Mouse (Mus musculus) limb, embryonic 10.5 days (tissue): ENCODE data around the gene Raet1e. TPM values are rescaled to one million over a fixed set of nuclear protein-coding genes. Genes with fewer than 3 reads are reported as not detected.
"Not testable (repeated sequence)": the region's sequence is repeated elsewhere in the genome, so short reads cannot be mapped to it uniquely, and the experiment has no call there.

Experiments used
- DNase-seq: peaks from one replicate; pipeline ENCODE4 v3.0.0-alpha.2; 2017; ENCODE audit warnings: low spot score
- H3K27ac ChIP-seq: fragments of 300-500 bp; sonication (generic); 2 replicates; pipeline ENCODE4 v1.5.1; 2016; ENCODE audit warnings: mild to moderate bottlenecking
- H3K27me3 ChIP-seq: fragments of 300-500 bp; sonication (generic); 2 replicates; pipeline ENCODE4 v1.6.1; 2016; ENCODE audit warnings: low read depth, mild to moderate bottlenecking; ENCODE audit not compliant: poor library complexity, severe bottlenecking
- H3K36me3 ChIP-seq: fragments of 300-500 bp; sonication (generic); 2 replicates; pipeline ENCODE4 v1.6.1; 2016; ENCODE audit warnings: mild to moderate bottlenecking, moderate library complexity
- H3K4me1 ChIP-seq: fragments of 300-500 bp; sonication (generic); 2 replicates; pipeline ENCODE4 v1.6.1; 2016
- H3K4me3 ChIP-seq: fragments of 300-500 bp; sonication (generic); 2 replicates; pipeline ENCODE4 v1.5.1; 2016; ENCODE audit warnings: mild to moderate bottlenecking, moderate library complexity
- H3K9me3 ChIP-seq: fragments of 300-500 bp; sonication (generic); replicated peaks from 2 replicates; pipeline ENCODE4 v1.6.1; 2016; ENCODE audit warnings: mild to moderate bottlenecking
- WGBS: fragments of 180-500 bp; shearing (Covaris S2); methylation state at CpG from one replicate; pipeline ENCODE4 v1.1.7; 2016; 5-methylcytosine and 5-hydroxymethylcytosine counted together
- polyA plus RNA-seq: library from polyadenylated mRNA; unstranded; fragments of >200 nt; fragmentation: Nextera tagmentation; extraction: Ambion mirVana; gene quantifications from 2 replicates; pipeline ENCODE4 v1.2.1, GENCODE M21; 2016

Raet1e gene
- polyA plus RNA-seq, 1 experiment from 2014 or later, result 12.8 TPM

DNA sequence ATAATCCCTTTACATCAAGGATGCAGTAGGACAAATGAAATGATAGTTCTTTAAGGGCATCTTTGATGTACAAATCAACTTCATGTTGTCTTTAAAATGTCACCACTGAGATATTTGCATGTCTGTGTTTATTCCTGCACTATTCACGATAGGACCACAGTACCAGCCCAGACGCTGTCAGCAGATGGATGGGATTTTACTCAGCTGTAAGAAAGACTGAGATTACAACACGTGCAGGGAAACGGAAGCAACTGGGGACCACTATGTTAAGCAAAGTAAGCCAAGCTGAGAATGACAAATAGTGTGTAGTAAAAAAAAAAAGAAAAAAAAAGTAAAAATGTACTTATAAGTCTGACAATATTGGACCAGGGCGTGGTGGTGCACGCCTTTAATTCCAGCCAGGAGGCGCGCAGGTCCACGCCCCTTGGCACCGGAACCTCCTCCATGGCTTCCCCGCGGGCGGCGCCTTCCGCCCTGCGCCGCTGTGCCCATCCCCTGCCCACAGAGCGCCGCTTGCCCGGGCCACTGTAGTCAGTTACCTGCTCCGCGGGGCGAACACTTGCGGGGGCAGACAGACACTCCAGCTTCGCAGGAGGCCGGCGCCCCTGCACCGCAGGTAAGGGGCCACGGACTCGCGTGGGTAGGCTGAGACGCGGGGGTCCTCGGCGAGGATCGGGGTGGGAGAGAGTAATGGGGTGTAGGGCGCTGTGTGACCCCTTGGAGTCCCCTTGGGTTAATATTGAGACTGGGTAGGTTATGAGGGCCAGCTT lies 114.7 kb downstream of the Raet1e start:
- 2% methylated on average over 37 of the region's 37 CpGs for WGBS
- DNase-seq, result peak; percentile 39
- not testable (repeated sequence) for H3K27ac ChIP-seq, H3K9me3 ChIP-seq, H3K36me3 ChIP-seq
- Histone ChIP-seq H3K4me3 (peak overlapping the region; percentile 55), H3K4me1 (peaks cover 16% of the 10 kb centered on the region), H3K27me3 (peaks cover 24% of the 10 kb centered on the region)

DNA sequence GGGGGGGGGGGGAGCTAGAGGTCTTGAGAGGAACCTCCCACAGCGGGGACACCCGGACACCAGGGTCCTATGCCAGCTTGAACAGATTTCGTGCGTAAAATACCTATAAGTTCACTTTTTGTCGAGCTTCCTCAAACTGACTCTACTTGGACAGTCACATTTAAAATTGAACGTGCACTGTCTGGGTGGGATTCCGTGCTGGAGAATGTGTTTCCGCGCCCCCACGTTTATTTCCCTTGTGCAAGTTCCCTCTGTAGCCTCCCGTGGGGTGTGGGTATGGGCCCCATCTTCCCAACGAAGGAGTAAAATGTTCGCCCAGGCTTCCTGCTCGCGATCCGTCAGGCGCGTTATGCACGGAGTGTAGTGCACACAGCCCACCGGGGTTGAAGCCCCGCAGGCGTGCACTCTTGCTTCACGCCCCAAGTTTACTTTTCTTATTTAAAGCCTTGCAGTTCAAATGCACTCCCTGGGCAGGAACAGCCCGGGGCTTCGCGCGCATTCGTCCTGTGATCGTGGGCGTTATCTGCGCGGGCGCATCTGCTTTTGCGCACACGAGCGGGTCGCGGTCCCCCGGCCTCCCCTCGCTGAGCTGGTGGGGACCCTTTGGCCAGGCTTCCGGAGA lies 115.4 kb downstream of the Raet1e start:
- Histone ChIP-seq H3K4me3 (peak overlapping the region; percentile 55), H3K9me3 (no peaks in the 10 kb centered on the region), H3K36me3 (no peaks in the 10 kb centered on the region), H3K27ac (no peak overlapping the region), H3K27me3 (peaks cover 24% of the 10 kb centered on the region), H3K4me1 (peaks cover 16% of the 10 kb centered on the region)
- WGBS, result under 1% methylated on average over 41 of the region's 41 CpGs
- DNase-seq, result peak; percentile 53

DNA sequence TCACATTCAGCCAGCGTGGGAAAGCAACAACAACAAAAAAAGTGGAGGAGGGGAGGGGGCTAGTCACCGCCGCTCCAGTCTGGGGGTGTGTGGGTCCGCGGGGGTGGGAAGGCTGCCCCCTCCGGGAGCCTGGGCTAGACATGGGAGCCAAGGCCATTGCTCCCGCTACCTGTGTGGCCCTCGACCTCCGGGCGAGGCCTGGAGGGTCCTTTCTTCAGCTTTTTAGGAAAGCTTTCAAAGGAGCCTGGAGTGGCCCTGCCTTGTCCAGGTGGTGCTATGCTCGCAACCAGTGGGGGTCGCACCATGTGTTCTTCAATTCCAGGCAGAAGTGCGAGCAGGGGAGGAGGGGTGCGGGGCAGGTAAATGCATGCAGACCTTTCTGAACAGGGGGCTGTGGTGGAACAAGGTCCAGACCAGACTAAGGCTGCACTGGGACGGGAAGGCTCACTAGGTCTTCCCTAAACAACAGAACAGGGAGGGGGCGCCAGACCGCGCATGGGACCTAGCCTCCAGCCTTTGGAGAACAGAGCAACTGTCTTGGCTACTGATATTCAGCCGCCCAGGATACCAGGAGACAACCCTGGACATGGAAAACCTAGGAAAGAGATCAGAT lies 116.2 kb downstream of the Raet1e start:
- peaks cover 24% of the 10 kb centered on the region for H3K27me3 ChIP-seq
- DNase-seq, result peak; percentile 37
- peaks cover 16% of the 10 kb centered on the region for H3K4me1 ChIP-seq
- no peaks in the 10 kb centered on the region for H3K9me3 ChIP-seq
- H3K27ac ChIP-seq, result no peak overlapping the region
- H3K36me3 ChIP-seq, result no peaks in the 10 kb centered on the region
- peak overlapping the region; percentile 55 for H3K4me3 ChIP-seq
- 4% methylated on average over 19 of the region's 19 CpGs for WGBS

DNA sequence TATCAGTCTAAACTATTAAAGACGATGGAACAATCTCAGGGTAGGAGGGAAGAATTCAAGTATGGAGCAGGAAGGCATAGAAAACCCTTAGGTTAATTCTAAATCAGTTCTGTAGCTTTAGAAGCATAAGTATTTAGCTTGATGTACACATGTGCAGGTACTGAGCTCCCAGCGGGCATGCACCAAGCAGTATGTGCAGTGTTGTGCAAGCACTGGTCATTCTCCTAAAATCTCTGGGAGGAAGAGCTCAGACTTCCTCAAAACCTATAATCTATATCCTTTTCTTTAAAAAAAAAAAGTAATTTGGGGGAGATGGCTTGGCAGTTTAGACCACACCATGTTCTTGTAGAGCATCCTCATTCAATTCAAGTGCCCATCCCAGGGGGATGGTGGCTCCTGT lies 120.1 kb downstream of the Raet1e start:
- H3K9me3 ChIP-seq, DNase-seq, H3K36me3 ChIP-seq, H3K4me3 ChIP-seq, H3K27ac ChIP-seq: not testable (repeated sequence)
- WGBS, result 92% methylated on average over 2 of the region's 2 CpGs
- H3K4me1 ChIP-seq, result peaks cover 12% of the 10 kb centered on the region
- peaks cover 29% of the 10 kb centered on the region for H3K27me3 ChIP-seq

DNA sequence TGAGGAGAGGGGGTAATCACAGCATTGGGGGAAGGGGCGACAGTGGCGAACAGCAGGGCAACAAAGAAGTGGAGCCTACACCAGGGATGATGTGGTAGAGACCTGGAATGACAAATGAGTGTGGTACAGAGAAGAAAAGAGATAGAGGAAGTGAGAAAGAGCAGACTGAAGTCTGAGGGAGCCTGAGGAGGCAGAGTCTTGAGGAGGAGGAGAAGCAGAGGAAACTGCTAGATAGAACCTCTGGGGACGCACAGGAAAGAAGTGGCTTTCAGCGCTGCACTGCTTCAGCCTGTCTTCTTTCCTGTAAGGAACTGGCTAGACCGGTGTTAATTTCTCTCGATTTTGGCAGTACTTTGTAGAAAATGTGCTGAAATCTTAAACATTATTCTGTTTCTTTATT lies 124.4 kb downstream of the Raet1e start:
- WGBS, result 46% methylated on average over 6 of the region's 6 CpGs
- Histone ChIP-seq H3K9me3 (no peaks in the 10 kb centered on the region), H3K27ac (no peak overlapping the region), H3K4me1 (no peaks in the 10 kb centered on the region), H3K27me3 (peaks cover 15% of the 10 kb centered on the region; the same call in 1 of the 2 replicates), H3K36me3 (no peaks in the 10 kb centered on the region), H3K4me3 (no peak overlapping the region)
- DNase-seq, result no peak

DNA sequence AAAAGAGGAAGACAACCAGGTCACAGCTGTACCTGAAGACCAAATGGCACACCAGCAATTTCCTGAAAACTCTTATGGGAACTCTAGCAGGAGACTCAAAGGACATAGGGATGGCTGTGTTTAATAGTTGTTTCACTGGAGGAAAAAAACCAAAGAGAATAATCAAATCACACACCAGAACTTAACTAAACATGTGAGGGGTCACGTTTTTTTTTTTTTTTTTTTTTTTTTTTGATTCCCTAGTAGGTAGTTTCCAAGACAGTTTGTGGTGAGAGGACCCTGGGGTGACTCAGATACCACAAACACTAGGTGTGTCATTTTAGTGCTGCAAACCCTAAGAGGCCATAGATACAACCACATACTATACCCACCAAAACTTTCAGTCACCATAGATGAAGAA lies 137.3 kb downstream of the Raet1e start:
- Histone ChIP-seq H3K9me3 (no peaks in the 10 kb centered on the region), H3K4me1 (no peaks in the 10 kb centered on the region), H3K4me3 (no peak overlapping the region), H3K27ac (no peak overlapping the region), H3K27me3 (no peaks in the 10 kb centered on the region), H3K36me3 (no peaks in the 10 kb centered on the region)
- 50% methylated on average over 1 of the region's 1 CpGs for WGBS
- DNase-seq, result no peak

DNA sequence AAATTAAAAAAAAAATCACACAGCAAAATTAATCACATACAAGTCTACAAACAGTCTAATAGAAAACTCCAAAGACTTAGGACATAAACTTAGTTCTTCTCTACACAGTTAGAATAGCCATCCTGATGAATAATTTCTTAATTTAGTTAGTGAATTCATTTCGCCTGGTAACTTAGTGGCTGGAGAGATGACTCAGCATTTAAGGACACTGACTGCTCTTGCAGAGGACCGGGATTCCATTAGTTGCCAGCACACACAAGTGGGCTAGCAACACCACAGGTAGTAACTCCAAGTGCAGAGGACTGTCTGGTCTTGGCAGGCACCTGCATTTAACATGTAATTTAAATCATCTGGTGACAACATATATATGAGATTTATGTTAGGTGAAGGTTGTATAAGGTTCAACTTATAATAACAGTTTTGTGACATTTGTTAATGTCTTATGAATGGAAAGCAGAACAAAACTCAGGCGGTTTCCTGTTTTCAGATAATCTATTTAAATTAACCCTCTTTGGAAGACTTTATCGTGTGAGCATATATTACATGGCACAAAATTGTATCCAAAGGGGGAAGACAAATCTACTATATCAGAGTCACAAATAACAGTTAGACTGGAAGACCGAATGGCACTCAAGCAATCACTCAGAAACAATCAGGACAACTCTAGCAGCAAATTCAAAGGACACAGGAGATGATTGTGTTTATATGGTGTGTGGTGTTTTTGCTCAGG lies 138.8 kb downstream of the Raet1e start:
- H3K27me3 ChIP-seq, result no peaks in the 10 kb centered on the region
- H3K4me1 ChIP-seq, result no peaks in the 10 kb centered on the region
- no peaks in the 10 kb centered on the region for H3K9me3 ChIP-seq
- no peak overlapping the region for H3K27ac ChIP-seq
- no peak overlapping the region for H3K4me3 ChIP-seq
- DNase-seq, result no peak
- WGBS, result 82% methylated on average over 5 of the region's 5 CpGs
- no peaks in the 10 kb centered on the region for H3K36me3 ChIP-seq

DNA sequence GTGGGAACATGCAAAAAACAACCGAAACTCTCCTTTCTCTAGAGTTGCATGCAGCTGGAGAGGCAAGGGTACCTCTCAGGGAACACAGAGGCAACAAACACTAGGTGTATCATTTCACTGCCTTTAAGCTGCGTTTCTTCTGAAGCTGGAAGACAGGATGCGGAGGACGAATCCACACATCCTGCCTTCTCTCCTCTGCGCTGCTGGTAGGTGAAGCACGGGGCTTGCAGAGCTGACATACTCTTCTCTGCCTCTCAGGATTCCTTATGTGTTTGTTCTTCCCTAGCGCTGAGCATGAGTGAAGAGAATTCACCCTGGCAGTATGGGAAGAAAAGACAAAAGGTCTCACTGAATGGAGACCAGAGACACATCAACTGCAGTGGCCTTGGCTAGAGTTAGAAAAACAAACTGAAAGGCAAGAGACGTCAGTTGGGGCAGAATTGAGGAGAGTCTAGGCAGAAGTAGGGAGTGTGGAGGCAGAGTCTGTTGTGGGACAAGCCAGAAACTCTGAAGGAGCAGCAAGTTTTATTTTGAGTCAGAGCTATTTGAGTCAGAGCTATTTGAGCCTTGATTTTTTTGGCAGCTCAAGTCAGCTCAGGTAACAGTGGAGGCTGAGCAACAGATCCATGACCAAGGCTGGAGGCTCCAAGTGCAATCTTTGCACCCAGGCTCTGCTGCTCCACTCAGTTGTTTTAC lies 139.5 kb downstream of the Raet1e start:
- WGBS, result 70% methylated on average over 8 of the region's 8 CpGs
- H3K27ac ChIP-seq, result no peak overlapping the region
- no peaks in the 10 kb centered on the region for H3K27me3 ChIP-seq
- DNase-seq, result no peak
- H3K4me1 ChIP-seq, result no peaks in the 10 kb centered on the region
- no peaks in the 10 kb centered on the region for H3K36me3 ChIP-seq
- H3K4me3 ChIP-seq, result no peak overlapping the region
- no peaks in the 10 kb centered on the region for H3K9me3 ChIP-seq

DNA sequence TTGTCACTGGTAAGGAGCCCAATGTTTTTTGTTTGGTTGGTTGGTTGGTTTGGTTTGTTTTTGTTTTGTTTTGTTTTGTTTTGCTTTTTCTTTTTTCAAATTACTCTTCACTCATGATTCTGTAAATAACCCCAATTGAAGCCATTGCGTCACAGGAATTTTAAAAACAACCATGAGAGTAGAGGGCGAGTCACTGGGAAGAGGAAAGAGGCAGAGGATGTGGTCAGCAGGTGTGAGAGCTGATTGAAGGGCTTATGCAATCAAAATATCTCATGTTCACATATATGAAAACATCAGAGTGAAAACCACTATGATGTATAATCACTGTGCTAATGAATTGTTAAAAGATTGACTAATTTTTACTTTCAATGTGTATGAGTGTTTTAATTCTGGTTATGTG lies 141.0 kb downstream of the Raet1e start:
- WGBS, result 83% methylated on average over 2 of the region's 2 CpGs
- Histone ChIP-seq H3K4me3 (no peak overlapping the region), H3K4me1 (no peaks in the 10 kb centered on the region)

DNA sequence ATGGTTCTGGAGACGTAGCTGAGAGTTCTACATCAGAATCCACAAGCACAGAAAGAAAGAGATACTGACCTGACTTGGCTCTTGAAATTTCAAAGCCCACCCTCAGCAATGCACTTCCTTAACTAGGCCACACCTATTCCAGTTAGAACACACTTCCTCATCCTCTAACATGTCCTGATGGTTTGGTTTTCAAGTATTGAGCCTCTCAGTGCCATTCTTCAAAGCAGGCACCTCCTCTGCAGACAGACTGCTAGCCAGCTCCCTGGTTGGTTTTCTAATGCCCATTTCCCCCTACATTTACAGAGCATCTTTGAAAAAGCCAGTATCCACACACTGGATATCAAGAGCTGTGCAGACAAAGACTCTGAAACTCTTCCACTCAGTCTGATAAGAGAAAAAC lies 143.3 kb downstream of the Raet1e start:
- H3K36me3 ChIP-seq, result no peaks in the 10 kb centered on the region
- WGBS, result 91% methylated on average over 1 of the region's 1 CpGs
- H3K27ac ChIP-seq, result no peak overlapping the region
- H3K4me1 ChIP-seq, result no peaks in the 10 kb centered on the region
- no peaks in the 10 kb centered on the region for H3K27me3 ChIP-seq
- no peaks in the 10 kb centered on the region for H3K9me3 ChIP-seq
- H3K4me3 ChIP-seq, result no peak overlapping the region
- no peak for DNase-seq

More for the DNA sequence above, 141.0 kb downstream of the Raet1e start:
- H3K27me3 ChIP-seq, result no peaks in the 10 kb centered on the region
- no peak overlapping the region for H3K27ac ChIP-seq
- H3K36me3 ChIP-seq, result no peaks in the 10 kb centered on the region
- H3K9me3 ChIP-seq, result no peaks in the 10 kb centered on the region
- DNase-seq, result no peak

DNA sequence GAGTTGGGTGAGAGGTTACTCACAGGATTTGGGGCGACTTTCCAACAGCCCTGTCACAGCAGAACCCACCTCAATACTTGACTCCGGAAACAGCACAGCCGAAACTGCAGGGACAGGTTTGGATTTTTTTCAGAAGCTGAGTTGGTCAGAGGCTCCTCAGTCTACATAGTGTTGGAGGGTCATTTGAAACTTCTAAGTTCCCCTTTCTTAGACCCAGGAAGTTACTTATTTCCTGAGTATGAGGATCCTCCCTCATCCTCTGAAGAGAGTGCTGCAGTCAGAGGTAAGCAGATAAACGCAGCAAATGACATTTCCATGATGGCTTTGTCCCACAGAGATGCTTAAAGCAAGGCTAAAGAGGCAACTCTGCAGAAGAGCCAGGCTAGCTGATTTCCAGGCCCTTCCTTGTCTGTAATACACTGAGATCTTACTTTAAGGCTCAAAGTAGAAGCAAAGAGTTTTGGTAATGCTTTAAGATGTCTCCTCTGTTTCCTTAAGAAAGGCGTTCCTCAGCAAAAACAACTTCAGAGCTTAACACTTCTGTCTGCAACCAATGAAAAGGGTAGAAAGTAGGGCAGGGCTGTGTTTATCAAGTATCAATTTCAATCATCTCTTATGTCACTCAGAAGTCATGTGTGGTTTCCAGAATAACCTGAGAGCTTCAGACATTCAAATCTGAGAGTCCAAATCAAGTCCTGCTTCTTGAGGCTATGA lies 144.1 kb downstream of the Raet1e start:
- no peak for DNase-seq
- Histone ChIP-seq H3K36me3 (no peaks in the 10 kb centered on the region), H3K27me3 (no peaks in the 10 kb centered on the region), H3K4me1 (no peaks in the 10 kb centered on the region), H3K27ac (no peak overlapping the region), H3K4me3 (no peak overlapping the region), H3K9me3 (no peaks in the 10 kb centered on the region)
- 78% methylated on average over 5 of the region's 5 CpGs for WGBS

DNA sequence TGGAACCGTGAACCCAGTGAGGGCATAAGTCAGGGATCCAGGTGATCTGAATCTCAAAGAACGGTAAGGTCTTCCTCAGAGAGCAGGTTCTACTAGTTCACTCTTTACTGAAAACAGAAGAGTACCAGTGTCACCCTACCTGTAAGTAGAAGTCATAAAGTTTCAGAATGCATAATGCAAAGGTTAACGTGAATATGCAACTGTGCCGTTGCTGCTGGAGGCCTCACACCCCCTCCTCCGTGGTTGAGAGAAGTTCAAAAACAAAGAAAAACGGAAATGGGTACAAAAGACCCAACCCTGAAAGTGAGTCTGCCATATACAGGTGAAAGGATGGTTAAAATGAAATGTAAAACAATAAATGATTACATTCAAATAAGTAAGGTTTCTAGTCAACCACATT lies 145.4 kb downstream of the Raet1e start:
- Histone ChIP-seq H3K27me3 (no peaks in the 10 kb centered on the region), H3K4me1 (no peaks in the 10 kb centered on the region), H3K9me3 (no peaks in the 10 kb centered on the region), H3K4me3 (no peak overlapping the region), H3K27ac (no peak overlapping the region), H3K36me3 (no peaks in the 10 kb centered on the region)
- no peak for DNase-seq
- 92% methylated on average over 6 of the region's 6 CpGs for WGBS
